Mouse (Mus musculus) kidney, adult 2 months (tissue): ENCODE measurements around the gene Hcn4.

Source experiments
- CTCF ChIP-seq: fragments of 200-500 bp; conservative IDR thresholded peaks from 2 replicates; pipeline ENCODE4 v1.5.1; 2011; ENCODE audit warnings: low read depth, mild to moderate bottlenecking, control low read depth, low read length, moderate library complexity, mixed read lengths; ENCODE audit not compliant: insufficient read depth, insufficient read length
- POLR2A ChIP-seq: fragments of 200-500 bp; IDR thresholded peaks from one replicate; pipeline ENCODE4 v1.6.1; 2011; ENCODE audit warnings: low read depth, low read length, control low read depth

GRCm38 (mm10) chr9:58838504-58838903, 15.3 kb downstream of the Hcn4 start:
- TF ChIP-seq CTCF (no peak), POLR2A (no peak)
